Mouse (Mus musculus): ENCODE measurements at regions not wholly inside any gene's neighbourhood (a gene's known extent, or its start where the extent isn't known, plus 50 kb on each side); places are given as distances from the start of the nearest gene placed in this dataset.
A peak's percentile ranks its signal among the peaks of the same experiment; 100 is the strongest.

DNA sequence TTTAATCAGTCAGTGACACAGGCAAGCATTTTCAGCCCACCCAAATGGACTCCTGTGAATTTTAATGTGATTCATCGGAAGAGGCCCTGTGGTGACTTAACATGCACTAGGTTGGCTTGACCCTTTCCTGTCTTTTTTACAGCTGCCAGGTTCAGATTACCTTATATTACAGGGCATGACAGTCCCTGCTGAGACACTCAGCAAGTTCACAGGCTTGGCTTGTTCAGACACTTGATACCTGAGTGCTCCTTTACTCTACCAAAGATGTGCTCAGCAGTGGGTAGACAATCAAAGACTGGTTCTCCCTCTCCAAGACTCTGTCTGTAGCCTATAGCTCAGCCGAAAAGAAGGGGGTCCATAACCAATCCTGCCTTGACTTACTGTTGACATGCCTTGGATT lies 60.1 kb upstream of the Hpgd start:
- H3K4me2 ChIP-seq (ENCODE audit: low read depth, severe bottlenecking), result no peak overlapping the region
- H3K36me3 ChIP-seq (ENCODE audit: control insufficient read depth, insufficient read depth, low read length), result no peaks in the 10 kb centered on the region
- no peak overlapping the region for H3K9ac ChIP-seq (ENCODE audit: low read length)
- DNase-seq (ENCODE audit: low spot score) (no peak), ATAC-seq (ENCODE audit: insufficient number of reproducible peaks, low FRiP score, low TSS enrichment, low read depth) (0 out of 2 replicates have a peak, but pooled peaks have one; percentile 35)
- H3K4me1 ChIP-seq (ENCODE audit: control insufficient read depth, insufficient read depth, low read length), result no peaks in the 10 kb centered on the region
- H3K27me3 ChIP-seq (ENCODE audit: control insufficient read depth, insufficient read depth, low read length), result no peaks in the 10 kb centered on the region
- H3K27ac ChIP-seq (replicated peaks; ENCODE audit: low read depth, low read length), result no peak overlapping the region
- WGBS, result 72% methylated on average over 2 of the region's 2 CpGs
- H3K4me3 ChIP-seq (ENCODE audit: low read depth, low read length), result no peak overlapping the region
- no peaks in the 10 kb centered on the region for H3K9me3 ChIP-seq (ENCODE audit: control insufficient read depth, low read length)

DNA sequence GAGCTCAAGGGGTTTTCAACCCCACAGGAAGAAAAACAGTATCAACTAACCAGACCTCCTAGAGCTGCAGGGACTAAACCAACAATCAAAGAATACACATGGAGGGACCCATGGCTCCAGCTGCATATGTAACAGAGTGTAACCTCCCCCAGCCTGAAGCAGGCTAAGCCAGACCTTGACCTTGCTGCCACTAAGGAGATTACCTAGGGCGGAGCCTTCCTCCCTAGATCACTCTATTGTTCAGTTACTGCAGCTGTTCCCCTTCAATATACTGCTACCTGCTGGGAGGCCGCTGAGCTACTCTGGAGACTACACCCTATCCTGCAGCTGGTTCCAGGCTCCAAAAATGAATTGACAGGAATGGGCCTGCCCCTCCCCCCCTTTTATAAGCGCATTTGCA lies 51.1 kb upstream of the Hpgd start:
- WGBS, result 79% methylated on average over 3 of the region's 3 CpGs

More for the DNA sequence above, 51.1 kb upstream of the Hpgd start:
- H3K4me1 ChIP-seq (ENCODE audit: control insufficient read depth, insufficient read depth, low read length), result no peaks in the 10 kb centered on the region
- no peak overlapping the region for H3K9ac ChIP-seq (ENCODE audit: low read length)
- H3K4me3 ChIP-seq (ENCODE audit: low read depth, low read length), result no peak overlapping the region
- H3K27me3 ChIP-seq (ENCODE audit: control insufficient read depth, insufficient read depth, low read length), result no peaks in the 10 kb centered on the region
- H3K27ac ChIP-seq (replicated peaks; ENCODE audit: low read depth, low read length), result no peak overlapping the region
- H3K9me3 ChIP-seq (ENCODE audit: control insufficient read depth, low read length), result no peaks in the 10 kb centered on the region
- DNase-seq (ENCODE audit: low spot score) (no peak), ATAC-seq (ENCODE audit: insufficient number of reproducible peaks, low FRiP score, low TSS enrichment, low read depth) (no peak)
- H3K4me2 ChIP-seq (ENCODE audit: low read depth, severe bottlenecking), result no peak overlapping the region
- no peaks in the 10 kb centered on the region for H3K36me3 ChIP-seq (ENCODE audit: control insufficient read depth, insufficient read depth, low read length)
